Mouse (Mus musculus) natural killer cell, adult 2 months (primary cell): Measurements from ENCODE around the gene Atp5d.

Source experiments
- DNase-seq, 2 experiments: peaks; one replicate each; pipeline ENCODE4 v3.0.0; 2022; ENCODE audit warnings: low spot score in 2 of 2

Gene Atp5d

DNA sequence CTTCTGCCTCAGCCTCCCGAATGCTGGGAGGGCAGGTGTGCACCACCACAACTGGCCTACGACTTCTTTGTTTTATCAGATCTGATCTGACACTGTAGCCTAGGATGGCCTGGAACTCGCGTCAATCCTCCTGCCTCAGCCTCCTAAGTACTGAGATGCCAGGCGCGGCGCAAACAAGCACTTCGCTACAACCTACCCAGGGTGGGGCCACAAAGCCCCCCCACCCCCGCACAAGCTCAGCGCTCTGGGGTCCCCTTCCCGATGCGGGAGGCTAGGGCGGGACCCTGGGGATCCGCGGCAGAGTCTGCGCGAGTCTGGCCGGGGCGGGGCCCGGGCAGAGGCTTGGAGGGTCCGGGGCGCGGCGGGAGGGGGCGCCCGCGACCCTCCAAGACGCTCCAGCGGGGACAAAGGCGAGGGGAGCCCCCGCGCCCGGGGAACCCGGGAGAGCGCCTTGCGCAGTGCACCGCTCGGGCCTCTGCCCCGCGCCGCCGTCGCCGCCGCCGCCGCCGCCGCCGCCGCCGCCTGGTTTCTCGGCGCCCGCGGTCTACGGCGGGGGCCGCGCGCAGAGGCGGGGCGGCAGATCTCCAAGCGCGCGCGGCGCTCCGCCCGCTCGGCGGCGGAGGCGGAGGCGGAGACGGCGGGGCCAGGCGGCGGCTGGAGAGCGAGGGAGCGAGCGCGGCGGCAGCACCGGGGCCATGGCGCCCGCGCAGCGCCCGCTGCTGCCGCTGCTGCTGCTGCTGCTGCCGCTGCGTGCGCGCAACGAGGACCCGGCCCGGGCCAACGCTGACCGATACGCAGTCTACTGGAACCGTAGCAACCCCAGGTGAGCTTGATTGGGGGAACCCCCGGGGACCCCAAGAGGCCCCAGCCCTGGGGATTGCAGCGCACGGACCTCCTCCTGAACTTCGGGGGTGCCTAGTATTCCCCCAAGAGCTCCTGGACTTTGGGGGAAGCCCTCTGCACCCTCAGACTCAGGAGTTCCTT, 40.9 kb downstream of the Atp5d start, which contains the start of gene Efna2:
Efna2 (plus strand) TSS at position 415 of the 984 bp plus-strand sequence.
- no peak for DNase-seq

DNA sequence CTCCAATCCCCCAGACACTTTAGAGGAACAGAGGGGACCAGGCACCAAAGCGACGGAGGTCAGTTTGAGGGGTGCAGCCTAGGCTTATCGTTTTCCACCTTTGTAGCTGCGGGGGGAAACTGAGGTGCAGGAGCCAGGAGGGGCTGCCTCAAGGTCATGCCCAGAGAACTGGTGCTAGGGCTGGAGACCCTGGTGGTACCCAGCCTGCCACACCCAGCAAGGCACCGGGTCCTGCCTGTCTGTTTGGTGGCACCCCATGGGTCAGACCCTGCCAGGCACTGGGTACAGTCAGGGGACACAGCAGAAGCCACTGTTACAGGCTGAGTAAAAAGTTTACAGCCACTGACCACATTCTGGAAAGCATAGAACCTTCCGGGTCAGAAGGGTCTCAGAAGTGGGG, 41.9 kb downstream of the Atp5d start:
- no peak for DNase-seq

DNA sequence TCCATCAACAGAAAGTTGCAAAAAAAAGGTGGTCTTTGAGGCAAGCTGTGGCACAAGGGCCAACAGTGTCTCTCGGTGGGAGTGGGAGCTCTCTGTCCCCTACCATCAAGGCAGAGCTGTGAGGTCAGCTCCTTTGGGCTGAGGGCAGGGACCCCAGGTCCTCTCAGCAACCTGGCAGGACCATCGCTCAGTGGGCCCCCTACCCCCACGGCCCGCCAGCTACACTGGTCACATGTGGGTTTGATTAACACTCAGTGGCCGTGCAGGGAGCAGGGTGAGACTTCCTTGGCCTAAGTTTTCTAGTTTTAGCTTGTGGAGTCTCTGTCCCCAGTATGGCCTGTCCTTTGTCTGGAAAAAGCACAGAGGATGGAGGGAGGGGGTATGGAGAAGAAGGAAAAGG, 42.4 kb downstream of the Atp5d start:
- no peak for DNase-seq

DNA sequence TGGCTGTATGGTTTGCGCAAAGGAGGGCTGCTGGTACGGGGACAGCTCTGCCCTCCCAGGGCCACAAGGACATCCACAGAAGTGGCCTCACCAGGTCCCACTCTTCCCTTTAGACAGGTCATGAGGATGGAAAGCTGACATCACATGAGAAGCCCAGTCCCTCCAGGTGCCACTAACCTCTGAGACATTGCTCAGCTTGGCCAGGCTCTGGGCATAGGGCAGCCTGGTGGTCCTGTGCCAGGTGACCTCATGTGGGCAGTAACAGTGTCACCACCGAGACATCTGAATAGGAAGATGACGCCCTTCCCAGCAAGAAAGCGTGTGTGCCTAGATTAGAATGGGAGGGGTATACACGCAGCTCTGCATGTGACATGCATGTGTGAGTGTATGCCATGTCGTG, 44.1 kb downstream of the Atp5d start:
- no peak for DNase-seq

DNA sequence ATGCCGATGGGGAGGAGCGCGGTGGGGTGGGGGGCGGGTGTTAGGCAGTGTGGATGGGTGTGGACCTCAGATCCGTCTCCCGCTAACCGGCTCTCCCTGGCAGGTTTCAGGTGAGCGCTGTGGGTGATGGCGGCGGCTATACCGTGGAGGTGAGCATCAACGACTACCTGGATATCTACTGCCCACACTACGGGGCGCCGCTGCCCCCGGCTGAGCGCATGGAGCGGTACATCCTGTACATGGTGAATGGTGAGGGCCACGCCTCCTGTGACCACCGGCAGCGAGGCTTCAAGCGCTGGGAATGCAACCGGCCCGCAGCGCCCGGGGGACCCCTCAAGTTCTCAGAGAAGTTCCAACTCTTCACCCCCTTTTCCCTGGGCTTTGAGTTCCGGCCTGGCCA, 48.2 kb downstream of the Atp5d start:
- no peak for DNase-seq

DNA sequence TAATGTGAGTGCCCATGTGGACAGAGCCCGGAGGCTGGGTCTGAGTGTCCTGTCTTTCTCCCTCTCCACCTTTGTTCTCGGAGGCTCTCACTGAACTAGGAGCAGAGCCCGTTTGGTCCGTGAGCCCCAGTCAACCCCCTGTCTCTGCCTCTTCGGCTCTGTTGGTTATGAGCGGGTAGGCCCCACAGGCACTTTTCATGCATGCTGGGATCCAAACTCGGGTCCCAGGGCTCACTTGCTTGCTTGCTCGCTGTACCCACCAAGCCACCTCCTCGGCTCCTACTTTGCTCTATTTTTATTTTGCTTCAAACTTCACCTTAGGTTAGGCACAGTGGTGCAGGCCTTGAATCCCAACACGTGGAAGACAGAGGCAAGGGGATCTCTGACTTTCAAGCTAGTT, 49.3 kb downstream of the Atp5d start:
- DNase-seq: no peak

DNA sequence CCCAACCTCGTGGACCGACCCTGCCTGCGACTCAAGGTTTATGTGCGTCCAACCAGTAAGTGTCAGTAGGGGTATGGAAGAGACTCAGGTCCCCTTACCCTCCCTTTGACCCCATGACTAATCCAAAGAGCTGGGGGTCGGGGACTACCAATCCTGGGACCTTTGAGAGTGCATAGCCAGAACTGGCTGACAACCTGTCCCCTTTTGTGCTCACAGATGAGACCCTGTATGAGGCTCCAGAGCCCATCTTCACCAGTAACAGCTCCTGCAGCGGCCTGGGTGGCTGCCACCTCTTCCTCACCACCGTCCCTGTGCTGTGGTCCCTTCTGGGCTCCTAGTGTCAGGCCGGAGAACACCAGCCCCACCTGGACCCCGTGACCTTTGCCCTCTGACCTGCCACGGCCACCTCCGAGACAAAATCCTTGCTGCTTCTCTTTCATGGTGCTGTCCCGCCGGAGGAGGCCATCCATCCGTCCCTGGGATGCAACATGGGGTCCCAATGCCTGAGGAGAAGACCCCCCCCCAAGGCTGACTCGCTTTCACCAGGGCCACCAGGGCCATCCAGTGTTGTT, 50.1 kb downstream of the Atp5d start:
- no peak for DNase-seq

DNA sequence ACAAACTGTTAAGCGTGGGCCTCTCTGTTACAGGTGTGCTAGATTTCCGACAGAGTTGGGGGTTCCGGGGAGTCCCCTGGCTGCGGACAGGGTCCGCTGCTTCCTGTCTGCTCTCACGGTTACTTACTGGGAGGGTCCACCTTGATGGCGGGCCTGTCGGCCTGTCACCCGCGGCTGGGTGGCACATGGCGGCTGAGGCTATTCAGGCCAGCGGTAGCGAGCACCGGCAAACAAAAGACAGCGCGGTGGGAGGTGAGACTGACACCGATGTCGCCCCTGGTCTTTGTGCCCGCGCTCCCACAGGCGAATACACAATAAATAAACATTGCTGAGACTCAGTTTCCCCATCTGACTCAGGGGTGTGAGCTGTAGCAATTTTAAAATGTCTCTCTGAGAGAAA, 51.6 kb downstream of the Atp5d start:
- DNase-seq: no peak

DNA sequence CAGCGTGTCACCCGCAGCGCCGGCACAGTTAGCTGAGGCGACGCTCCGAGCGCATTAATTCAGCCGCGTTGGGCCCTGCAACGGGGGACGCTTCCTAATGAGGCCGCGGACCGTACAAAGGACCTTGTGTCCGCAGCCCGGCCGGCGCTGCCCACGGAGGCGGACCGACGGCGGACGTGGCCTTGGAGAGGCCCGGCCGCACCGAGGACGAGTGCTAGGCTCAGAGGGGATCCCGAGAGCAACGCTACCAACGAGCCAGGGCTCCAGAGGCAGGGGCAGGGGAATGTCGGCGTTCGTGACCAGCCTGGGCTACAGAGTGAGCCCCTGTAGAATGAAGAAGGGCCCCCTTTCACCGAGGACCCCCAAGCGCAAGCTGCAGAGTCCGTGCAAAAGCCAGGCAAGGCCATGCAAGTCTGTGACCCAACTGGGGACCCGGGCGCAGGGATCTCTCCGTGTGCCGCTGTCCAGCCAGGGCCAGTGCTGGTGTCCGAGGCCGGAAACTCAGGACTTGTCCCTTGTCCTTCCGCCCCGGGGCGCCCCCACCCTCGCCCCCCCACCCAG, 52.1 kb downstream of the Atp5d start:
- DNase-seq: no peak

DNA sequence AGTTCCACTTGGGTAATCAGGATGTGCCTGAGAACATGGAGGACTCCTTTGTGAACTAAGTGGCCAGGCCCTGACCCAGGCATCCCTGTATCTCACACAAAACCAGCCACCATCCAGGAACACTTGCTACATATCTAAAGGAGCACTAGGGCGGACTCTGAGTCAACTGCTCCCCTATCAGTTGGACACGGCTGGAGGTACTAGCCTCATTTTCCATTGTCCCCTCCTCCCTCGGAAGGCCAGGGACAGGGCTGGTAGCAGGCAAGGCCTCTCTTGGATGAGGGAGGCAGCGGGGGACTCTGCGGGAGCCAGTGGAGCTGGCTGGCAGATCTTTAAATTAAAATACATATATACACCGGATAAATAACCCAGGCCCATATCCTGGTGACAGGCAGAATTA, 55.5 kb downstream of the Atp5d start:
- no peak for DNase-seq

DNA sequence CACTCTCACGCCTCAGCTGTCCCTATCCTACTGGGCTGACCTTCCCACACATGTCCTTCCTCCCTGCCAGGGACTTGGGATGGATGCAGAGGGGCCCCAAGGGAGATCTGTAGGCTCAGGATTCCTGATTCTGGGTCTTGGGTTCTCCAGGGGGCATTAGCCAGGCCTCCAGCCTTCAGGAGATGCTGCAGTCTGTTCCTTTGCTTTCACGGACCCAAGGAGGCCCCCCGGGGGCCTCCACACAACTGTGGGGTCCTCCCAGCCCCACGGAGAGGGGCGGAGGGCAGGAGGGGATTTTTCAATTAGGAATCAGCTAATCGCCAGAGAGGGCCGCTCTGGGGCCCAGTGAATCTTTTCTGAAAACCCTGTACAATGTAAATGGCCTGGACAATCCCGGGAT, 56.0 kb downstream of the Atp5d start:
- DNase-seq: no peak
